Mouse (Mus musculus): ENCODE data around the gene Pdia5. TPM values are rescaled to one million over a fixed set of nuclear protein-coding genes. Genes with fewer than 3 reads are reported as not detected.

Gene Pdia5
- polyA plus RNA-seq, 1 experiment from 2014 or later = 26.9 TPM

GRCm38 (mm10) chr16:35439046-35439445, 51.6 kb downstream of the Pdia5 start:
- H3K36me3 ChIP-seq (ENCODE audit: control insufficient read depth, insufficient read depth) = peaks cover 13% of the 10 kb centered on the region; the same call in 1 of the 2 replicates
- no peak overlapping the region for H3K4me2 ChIP-seq (ENCODE audit: low read depth, low read length)
- peaks cover 19% of the 10 kb centered on the region for H3K4me1 ChIP-seq (ENCODE audit: control insufficient read depth, insufficient read depth, low read length)
- H3K27ac ChIP-seq (ENCODE audit: low read length) = peak overlapping the region; percentile 90
- H3K27me3 ChIP-seq (ENCODE audit: control insufficient read depth, insufficient read depth, low read length) = no peaks in the 10 kb centered on the region
- WGBS = 36% methylated on average over 1 of the region's 1 CpGs
- H3K4me3 ChIP-seq (ENCODE audit: low read length) = no peak overlapping the region
- ATAC-seq (replicated peaks; ENCODE audit: extremely low read depth, insufficient read depth, low FRiP score) = peak; percentile 90
- H3K9me3 ChIP-seq (replicated peaks; ENCODE audit: control insufficient read depth, low read length) = no peaks in the 10 kb centered on the region
- no peak overlapping the region; the same call in 1 of the 2 replicates for H3K9ac ChIP-seq (ENCODE audit: low read length)

- no peak overlapping the region for H3K4me3 ChIP-seq (ENCODE audit: low read length)
- no peaks in the 10 kb centered on the region for H3K9me3 ChIP-seq (replicated peaks; ENCODE audit: control insufficient read depth, low read length)
- H3K27me3 ChIP-seq (ENCODE audit: control insufficient read depth, insufficient read depth, low read length) = no peaks in the 10 kb centered on the region
- H3K4me1 ChIP-seq (ENCODE audit: control insufficient read depth, insufficient read depth, low read length) = peaks cover 5% of the 10 kb centered on the region; the same call in 1 of the 2 replicates
- peaks cover 9% of the 10 kb centered on the region; the same call in 1 of the 2 replicates for H3K36me3 ChIP-seq (ENCODE audit: control insufficient read depth, insufficient read depth)
- WGBS = 91% methylated on average over 4 of the region's 4 CpGs
- no peak overlapping the region for H3K9ac ChIP-seq (ENCODE audit: low read length)
- no peak for ATAC-seq (replicated peaks; ENCODE audit: extremely low read depth, insufficient read depth, low FRiP score)
- no peak overlapping the region for H3K27ac ChIP-seq (ENCODE audit: low read length)
- H3K4me2 ChIP-seq (ENCODE audit: low read depth, low read length) = no peak overlapping the region
These were observed 59.1 kb downstream of the Pdia5 start for GRCm38 (mm10) chr16:35431608-35432007.

- H3K9me3 ChIP-seq (replicated peaks; ENCODE audit: control insufficient read depth, low read length) = no peaks in the 10 kb centered on the region
- ATAC-seq (replicated peaks; ENCODE audit: extremely low read depth, insufficient read depth, low FRiP score) = no peak
- H3K4me1 ChIP-seq (ENCODE audit: control insufficient read depth, insufficient read depth, low read length) = 0 out of 2 replicates have a peak, but pooled peaks cover 2% of the 10 kb centered on the region
- H3K36me3 ChIP-seq (ENCODE audit: control insufficient read depth, insufficient read depth) = no peaks in the 10 kb centered on the region
- H3K9ac ChIP-seq (ENCODE audit: low read length) = no peak overlapping the region
- WGBS = 86% methylated on average over 4 of the region's 4 CpGs
- H3K27me3 ChIP-seq (ENCODE audit: control insufficient read depth, insufficient read depth, low read length) = no peaks in the 10 kb centered on the region
- no peak overlapping the region for H3K4me3 ChIP-seq (ENCODE audit: low read length)
- H3K4me2 ChIP-seq (ENCODE audit: low read depth, low read length) = no peak overlapping the region
- no peak overlapping the region for H3K27ac ChIP-seq (ENCODE audit: low read length)
These were observed 65.7 kb downstream of the Pdia5 start for GRCm38 (mm10) chr16:35424926-35425325.

- 75% methylated on average over 18 of the region's 18 CpGs for WGBS
- no peak overlapping the region for H3K4me2 ChIP-seq (ENCODE audit: low read depth, low read length)
- no peak overlapping the region for H3K27ac ChIP-seq (ENCODE audit: low read length)
- 0 out of 2 replicates have a peak, but pooled peaks cover 2% of the 10 kb centered on the region for H3K4me1 ChIP-seq (ENCODE audit: control insufficient read depth, insufficient read depth, low read length)
- no peaks in the 10 kb centered on the region for H3K9me3 ChIP-seq (replicated peaks; ENCODE audit: control insufficient read depth, low read length)
- H3K36me3 ChIP-seq (ENCODE audit: control insufficient read depth, insufficient read depth) = no peaks in the 10 kb centered on the region
- H3K9ac ChIP-seq (ENCODE audit: low read length) = no peak overlapping the region
- H3K27me3 ChIP-seq (ENCODE audit: control insufficient read depth, insufficient read depth, low read length) = no peaks in the 10 kb centered on the region
- no peak for ATAC-seq (replicated peaks; ENCODE audit: extremely low read depth, insufficient read depth, low FRiP score)
- no peak overlapping the region for H3K4me3 ChIP-seq (ENCODE audit: low read length)
These were observed 67.2 kb downstream of the Pdia5 start for GRCm38 (mm10) chr16:35423250-35424139.

GRCm38 (mm10) chr16:35422705-35423104, 68.0 kb downstream of the Pdia5 start:
- no peaks in the 10 kb centered on the region for H3K36me3 ChIP-seq (ENCODE audit: control insufficient read depth, insufficient read depth)
- no peak overlapping the region for H3K27ac ChIP-seq (ENCODE audit: low read length)
- 90% methylated on average over 8 of the region's 8 CpGs for WGBS
- no peak overlapping the region for H3K9ac ChIP-seq (ENCODE audit: low read length)
- H3K4me2 ChIP-seq (ENCODE audit: low read depth, low read length) = no peak overlapping the region
- 0 out of 2 replicates have a peak, but pooled peaks cover 2% of the 10 kb centered on the region for H3K4me1 ChIP-seq (ENCODE audit: control insufficient read depth, insufficient read depth, low read length)
- no peak overlapping the region for H3K4me3 ChIP-seq (ENCODE audit: low read length)
- no peak for ATAC-seq (replicated peaks; ENCODE audit: extremely low read depth, insufficient read depth, low FRiP score)
- H3K27me3 ChIP-seq (ENCODE audit: control insufficient read depth, insufficient read depth, low read length) = no peaks in the 10 kb centered on the region
- H3K9me3 ChIP-seq (replicated peaks; ENCODE audit: control insufficient read depth, low read length) = no peaks in the 10 kb centered on the region

- Histone ChIP-seq H3K4me1 (ENCODE audit: control insufficient read depth, insufficient read depth, low read length) (0 out of 2 replicates have a peak, but pooled peaks cover 2% of the 10 kb centered on the region), H3K4me2 (ENCODE audit: low read depth, low read length) (no peak overlapping the region), H3K4me3 (ENCODE audit: low read length) (no peak overlapping the region), H3K27me3 (ENCODE audit: control insufficient read depth, insufficient read depth, low read length) (no peaks in the 10 kb centered on the region), H3K27ac (ENCODE audit: low read length) (no peak overlapping the region), H3K9me3 (replicated peaks; ENCODE audit: control insufficient read depth, low read length) (no peaks in the 10 kb centered on the region), H3K36me3 (ENCODE audit: control insufficient read depth, insufficient read depth) (no peaks in the 10 kb centered on the region), H3K9ac (ENCODE audit: low read length) (no peak overlapping the region)
- no peak for ATAC-seq (replicated peaks; ENCODE audit: extremely low read depth, insufficient read depth, low FRiP score)
- WGBS = 63% methylated on average over 4 of the region's 4 CpGs
These were observed 68.5 kb downstream of the Pdia5 start for GRCm38 (mm10) chr16:35422141-35422540.

GRCm38 (mm10) chr16:35414616-35415015, 76.1 kb downstream of the Pdia5 start:
- Histone ChIP-seq H3K4me1 (ENCODE audit: control insufficient read depth, insufficient read depth, low read length) (no peaks in the 10 kb centered on the region), H3K9me3 (replicated peaks; ENCODE audit: control insufficient read depth, low read length) (no peaks in the 10 kb centered on the region), H3K36me3 (ENCODE audit: control insufficient read depth, insufficient read depth) (no peaks in the 10 kb centered on the region; the same call in 1 of the 2 replicates), H3K4me2 (ENCODE audit: low read depth, low read length) (no peak overlapping the region), H3K27me3 (ENCODE audit: control insufficient read depth, insufficient read depth, low read length) (no peaks in the 10 kb centered on the region), H3K27ac (ENCODE audit: low read length) (no peak overlapping the region), H3K4me3 (ENCODE audit: low read length) (no peak overlapping the region), H3K9ac (ENCODE audit: low read length) (no peak overlapping the region)
- 75% methylated on average over 5 of the region's 5 CpGs for WGBS
- ATAC-seq (replicated peaks; ENCODE audit: extremely low read depth, insufficient read depth, low FRiP score) = no peak

- Histone ChIP-seq H3K27me3 (ENCODE audit: control insufficient read depth, insufficient read depth, low read length) (no peaks in the 10 kb centered on the region), H3K4me3 (ENCODE audit: low read length) (no peak overlapping the region), H3K4me1 (ENCODE audit: control insufficient read depth, insufficient read depth, low read length) (no peaks in the 10 kb centered on the region), H3K36me3 (ENCODE audit: control insufficient read depth, insufficient read depth) (peaks cover 5% of the 10 kb centered on the region; the same call in 1 of the 2 replicates), H3K4me2 (ENCODE audit: low read depth, low read length) (no peak overlapping the region), H3K9me3 (replicated peaks; ENCODE audit: control insufficient read depth, low read length) (no peaks in the 10 kb centered on the region), H3K9ac (ENCODE audit: low read length) (no peak overlapping the region), H3K27ac (ENCODE audit: low read length) (no peak overlapping the region)
- 81% methylated on average over 4 of the region's 4 CpGs for WGBS
- ATAC-seq (replicated peaks; ENCODE audit: extremely low read depth, insufficient read depth, low FRiP score) = no peak
These were observed 84.0 kb downstream of the Pdia5 start for GRCm38 (mm10) chr16:35406706-35407105.

GRCm38 (mm10) chr16:35406166-35406565, 84.5 kb downstream of the Pdia5 start:
- no peak for ATAC-seq (replicated peaks; ENCODE audit: extremely low read depth, insufficient read depth, low FRiP score)
- Histone ChIP-seq H3K9me3 (replicated peaks; ENCODE audit: control insufficient read depth, low read length) (no peaks in the 10 kb centered on the region), H3K4me3 (ENCODE audit: low read length) (no peak overlapping the region), H3K9ac (ENCODE audit: low read length) (no peak overlapping the region), H3K27ac (ENCODE audit: low read length) (no peak overlapping the region), H3K36me3 (ENCODE audit: control insufficient read depth, insufficient read depth) (peaks cover 9% of the 10 kb centered on the region; the same call in 1 of the 2 replicates), H3K4me1 (ENCODE audit: control insufficient read depth, insufficient read depth, low read length) (no peaks in the 10 kb centered on the region), H3K4me2 (ENCODE audit: low read depth, low read length) (no peak overlapping the region), H3K27me3 (ENCODE audit: control insufficient read depth, insufficient read depth, low read length) (no peaks in the 10 kb centered on the region)
- 76% methylated on average over 4 of the region's 4 CpGs for WGBS
